ENCODE assay signal across 8 mouse cellular contexts in genomic region chr3:34691703-34692393, GRCm38 (mm10). TPM values are rescaled to one million over a fixed set of nuclear protein-coding genes. Genes with fewer than 3 reads are reported as not detected.
DNase-seq lines count a peak whose midpoint lies in the region; ATAC-seq lines count a peak whose summit lies in the region.

No protein-coding gene starts in this region.

- 0 out of 2 replicates have a peak, but pooled peaks have one; percentile 55 for ATAC-seq in kidney, embryonic 14.5 days (ENCODE audit: low FRiP score, low TSS enrichment)
- peak; percentile 74; the same call in 1 of the 2 replicates for ATAC-seq in embryonic facial prominence, embryonic 13.5 days (ENCODE audit: insufficient number of reproducible peaks, insufficient read depth, low FRiP score, low TSS enrichment, low read depth)
- ATAC-seq in intestine, embryonic 15.5 days, result no peak
- ATAC-seq in neural tube, embryonic 15.5 days (ENCODE audit: low FRiP score), result peak; percentile 84
- no peak for ATAC-seq in erythroblast, adult 5-6 weeks (replicated peaks; ENCODE audit: low FRiP score, poor library complexity, severe bottlenecking)

- peak overlapping the region; percentile 56 for H3K4me2 ChIP-seq in kidney, embryonic 14.5 days (replicated peaks; ENCODE audit: low read depth, low read length)
- peak overlapping the region; percentile 67 for H3K4me2 ChIP-seq in embryonic facial prominence, embryonic 13.5 days
- H3K4me2 ChIP-seq in intestine, embryonic 15.5 days (replicated peaks), result peak overlapping the region; percentile 61
- H3K4me2 ChIP-seq in neural tube, embryonic 15.5 days, result peak overlapping the region; percentile 63

- no peak overlapping the region for H3K27ac ChIP-seq in kidney, embryonic 14.5 days (ENCODE audit: low read depth, low read length)
- no peak overlapping the region for H3K27ac ChIP-seq in embryonic facial prominence, embryonic 13.5 days
- H3K27ac ChIP-seq in intestine, embryonic 15.5 days, result no peak overlapping the region
- H3K27ac ChIP-seq in neural tube, embryonic 15.5 days (replicated peaks), result peak overlapping the region; percentile 35; the same call in 1 of the 2 replicates

- no peak for DNase-seq in kidney, adult 8-10 months
- peak; percentile 19 for DNase-seq in brain, adult 2 months (ENCODE audit: low read depth, low spot score)
- no peak for DNase-seq in gastrocnemius, postnatal 25 days

- no peaks in the 10 kb centered on the region for H3K4me1 ChIP-seq in kidney, embryonic 14.5 days (ENCODE audit: control insufficient read depth, insufficient read depth, low read length)
- peaks cover 12% of the 10 kb centered on the region for H3K4me1 ChIP-seq in embryonic facial prominence, embryonic 13.5 days
- H3K4me1 ChIP-seq in intestine, embryonic 15.5 days (replicated peaks), result peaks cover 5% of the 10 kb centered on the region; the same call in 1 of the 2 replicates
- peaks cover 12% of the 10 kb centered on the region for H3K4me1 ChIP-seq in neural tube, embryonic 15.5 days

- H3K36me3 ChIP-seq in kidney, embryonic 14.5 days (ENCODE audit: control insufficient read depth, insufficient read depth, low read length), result no peaks in the 10 kb centered on the region
- H3K36me3 ChIP-seq in embryonic facial prominence, embryonic 13.5 days, result no peaks in the 10 kb centered on the region
- no peaks in the 10 kb centered on the region for H3K36me3 ChIP-seq in intestine, embryonic 15.5 days
- no peaks in the 10 kb centered on the region for H3K36me3 ChIP-seq in neural tube, embryonic 15.5 days

- H3K9ac ChIP-seq in kidney, embryonic 14.5 days (ENCODE audit: low read depth, low read length), result peak overlapping the region; percentile 44; the same call in 1 of the 2 replicates
- peak overlapping the region; percentile 67 for H3K9ac ChIP-seq in embryonic facial prominence, embryonic 13.5 days
- peak overlapping the region; percentile 29; the same call in 1 of the 2 replicates for H3K9ac ChIP-seq in intestine, embryonic 15.5 days
- H3K9ac ChIP-seq in neural tube, embryonic 15.5 days (replicated peaks), result peak overlapping the region; percentile 27

- H3K9me3 ChIP-seq in kidney, embryonic 14.5 days (ENCODE audit: control insufficient read depth, low read length), result no peaks in the 10 kb centered on the region
- H3K9me3 ChIP-seq in embryonic facial prominence, embryonic 13.5 days, result no peaks in the 10 kb centered on the region
- H3K9me3 ChIP-seq in intestine, embryonic 15.5 days, result no peaks in the 10 kb centered on the region
- no peaks in the 10 kb centered on the region for H3K9me3 ChIP-seq in neural tube, embryonic 15.5 days (replicated peaks)

- WGBS in kidney, embryonic 14.5 days, result 7% methylated on average over 20 of the region's 20 CpGs
- 6% methylated on average over 20 of the region's 20 CpGs for WGBS in embryonic facial prominence, embryonic 13.5 days
- 16% methylated on average over 20 of the region's 20 CpGs for WGBS in intestine, embryonic 15.5 days
- 2% methylated on average over 20 of the region's 20 CpGs for WGBS in neural tube, embryonic 15.5 days

- H3K4me3 ChIP-seq in kidney, embryonic 14.5 days (ENCODE audit: low read length), result peak overlapping the region; percentile 31
- H3K4me3 ChIP-seq in embryonic facial prominence, embryonic 13.5 days, result peak overlapping the region; percentile 40
- peak overlapping the region; percentile 19; the same call in 1 of the 2 replicates for H3K4me3 ChIP-seq in intestine, embryonic 15.5 days (replicated peaks)
- H3K4me3 ChIP-seq in neural tube, embryonic 15.5 days (replicated peaks), result peak overlapping the region; percentile 35

- no peaks in the 10 kb centered on the region for H3K27me3 ChIP-seq in kidney, embryonic 14.5 days (ENCODE audit: control insufficient read depth, insufficient read depth, low read length)
- no peaks in the 10 kb centered on the region for H3K27me3 ChIP-seq in embryonic facial prominence, embryonic 13.5 days
- H3K27me3 ChIP-seq in intestine, embryonic 15.5 days (replicated peaks), result no peaks in the 10 kb centered on the region
- H3K27me3 ChIP-seq in neural tube, embryonic 15.5 days (replicated peaks), result no peaks in the 10 kb centered on the region

RNA-seq across cellular contexts. Expression of gene Sox2, which starts 41.6 kb away (rescaled TPM):
- not detected in 2 replicates for polyA plus RNA-seq in kidney, embryonic 14.5 days (2014; fragmentation: Nextera tagmentation; extraction: Ambion mirVana)
- polyA plus RNA-seq in embryonic facial prominence, embryonic 13.5 days (2015; fragmentation: Nextera tagmentation; extraction: Ambion mirVana), result 4.1 and 7.3 TPM in 2 replicates
- polyA plus RNA-seq in intestine, embryonic 15.5 days (2015; fragmentation: Nextera tagmentation; extraction: Ambion mirVana), result 0.62 and 0.89 TPM in 2 replicates
- polyA plus RNA-seq in neural tube, embryonic 15.5 days (2015; fragmentation: Nextera tagmentation; extraction: Ambion mirVana), result 11.1 and 13.4 TPM in 2 replicates
- total RNA-seq in erythroblast, adult 5-6 weeks (2015; ENCODE audit: low replicate concordance), result not detected in 2 replicates
- total RNA-seq in erythroblast, adult 5-6 weeks (2017; ENCODE audit: low replicate concordance), result not detected in 2 replicates
- not detected for total RNA-seq in gastrocnemius, postnatal 25 days (2021)

Comparison
In these comparisons a context has a peak if more than half of its experiments do, and no peak if none do; other contexts are left out.
1. ATAC-seq: peak in kidney, embryonic 14.5 days (single experiment), embryonic facial prominence, embryonic 13.5 days (single experiment) and neural tube, embryonic 15.5 days (single experiment); none in intestine, embryonic 15.5 days (single experiment) and erythroblast, adult 5-6 weeks (single experiment).
2. Peak in every context shown above with its lines, with median percentiles within 50 percentile points of each other: H3K4me2 ChIP-seq, H3K4me3 ChIP-seq and H3K9ac ChIP-seq.